Mouse (Mus musculus) thymus, adult 2 months (tissue): ENCODE measurements around the gene Wiz. TPM values are rescaled to one million over a fixed set of nuclear protein-coding genes. Genes with fewer than 3 reads are reported as not detected.

Experiments
- DNase-seq: peaks from one replicate; pipeline ENCODE4 v3.0.0; 2021
- H3K27ac ChIP-seq: fragments of 200-500 bp; 2 replicates; pipeline ENCODE4 v1.5.1; 2012; ENCODE audit warnings: low read length, control low read depth; ENCODE audit not compliant: control insufficient read depth, insufficient read depth
- H3K27me3 ChIP-seq: fragments of 200-500 bp; 2 replicates; pipeline ENCODE4 v1.6.1; 2012; ENCODE audit warnings: mild to moderate bottlenecking, low read length, moderate library complexity, mixed read lengths; ENCODE audit not compliant: control insufficient read depth, insufficient read depth
- H3K36me3 ChIP-seq: fragments of 200-500 bp; 2 replicates; pipeline ENCODE4 v1.6.1; 2012; ENCODE audit warnings: mild to moderate bottlenecking, low read length, moderate library complexity; ENCODE audit not compliant: control insufficient read depth, insufficient read depth
- H3K4me1 ChIP-seq: fragments of 200-500 bp; replicated peaks from 2 replicates; pipeline ENCODE4 v1.6.1; 2012; ENCODE audit warnings: low read length; ENCODE audit not compliant: control insufficient read depth, insufficient read depth
- H3K4me3 ChIP-seq: fragments of 200-500 bp; 2 replicates; pipeline ENCODE4 v1.5.1; 2012; ENCODE audit warnings: mild to moderate bottlenecking, low read length, control low read depth, moderate library complexity; ENCODE audit not compliant: control insufficient read depth, insufficient read depth
- CTCF ChIP-seq: fragments of 200-500 bp; IDR thresholded peaks from 2 replicates; pipeline ENCODE4 v1.5.1; 2012; ENCODE audit warnings: mild to moderate bottlenecking, control low read depth, low read length, moderate library complexity, borderline replicate concordance; ENCODE audit not compliant: control insufficient read depth, poor library complexity, insufficient read depth; ENCODE audit errors: extremely low read depth
- POLR2A ChIP-seq: fragments of 200-500 bp; IDR thresholded peaks from 2 replicates; pipeline ENCODE4 v1.6.1; 2012; ENCODE audit warnings: mild to moderate bottlenecking, low read length, control low read depth, moderate library complexity; ENCODE audit not compliant: control insufficient read depth, poor library complexity, insufficient read depth; ENCODE audit errors: extremely low read depth
- WGBS: fragments of 180-500 bp; shearing (Covaris S2); methylation state at CpG from one replicate; pipeline ENCODE4 v1.1.7; 2018; 5-methylcytosine and 5-hydroxymethylcytosine counted together
- polyA plus RNA-seq: library from polyadenylated mRNA; depleted of rRNA; stranded (reverse); fragments of >200 nt; gene quantifications from 2 replicates; pipeline ENCODE4 v1.2.3, GENCODE M21; 2012; rRNA removed

Gene Wiz
- polyA plus RNA-seq, 1 experiment, result 57.1 TPM

DNA sequence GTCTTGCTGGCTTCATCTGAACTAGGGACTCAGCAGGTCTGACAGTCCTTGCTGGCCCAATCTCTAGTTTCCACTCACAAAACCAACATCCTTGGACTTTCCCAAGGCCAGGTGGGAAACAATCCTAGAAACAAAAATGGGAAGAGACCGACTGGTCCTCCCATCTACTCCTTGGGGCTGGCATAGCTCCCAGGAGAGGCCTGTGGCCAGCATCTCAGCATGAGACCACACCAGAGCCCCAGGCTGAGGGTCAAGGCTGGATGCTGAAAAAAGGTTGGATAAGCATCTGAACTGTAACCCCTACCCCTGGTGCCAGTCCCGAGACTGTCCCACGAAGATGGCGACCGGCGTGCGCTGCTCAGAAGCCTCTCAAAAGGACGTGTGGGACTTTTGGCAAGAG is 76.4 kb downstream of the Wiz start:
- WGBS, result 97% methylated on average over 8 of the region's 8 CpGs

DNA sequence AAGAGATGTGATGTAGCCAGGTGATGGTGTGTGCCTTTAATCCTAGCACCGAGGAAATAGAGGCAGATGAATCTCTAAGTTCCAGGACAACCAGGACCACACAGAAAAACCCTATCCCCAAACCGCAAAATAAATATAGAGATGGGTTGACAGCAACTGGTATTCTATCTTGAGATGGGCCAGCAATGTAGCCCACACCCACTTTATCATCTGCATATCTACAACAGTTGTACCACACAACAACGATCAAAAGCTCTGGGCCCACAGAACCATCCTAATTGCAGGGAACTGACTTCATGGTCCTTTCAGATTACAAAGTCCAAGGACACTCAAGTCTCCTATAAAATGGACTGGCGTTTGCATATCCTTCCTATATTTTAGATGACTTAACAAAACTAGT is 81.3 kb downstream of the Wiz start:
- no peak overlapping the region for H3K27ac ChIP-seq
- DNase-seq, result no peak
- H3K36me3 ChIP-seq, result peaks cover 96% of the 10 kb centered on the region
- H3K4me1 ChIP-seq, result no peaks in the 10 kb centered on the region
- no peaks in the 10 kb centered on the region for H3K27me3 ChIP-seq
- no peak overlapping the region for H3K4me3 ChIP-seq
- WGBS, result 98% methylated on average over 4 of the region's 4 CpGs
- no peak for TF ChIP-seq CTCF
- TF ChIP-seq POLR2A, result no peak

More for the DNA sequence above, 76.4 kb downstream of the Wiz start:
- Histone ChIP-seq H3K27ac (no peak overlapping the region), H3K27me3 (no peaks in the 10 kb centered on the region), H3K4me3 (no peak overlapping the region), H3K4me1 (no peaks in the 10 kb centered on the region), H3K36me3 (peaks cover 95% of the 10 kb centered on the region)
- no peak for TF ChIP-seq CTCF
- no peak for TF ChIP-seq POLR2A
- no peak for DNase-seq

Other genes starting within 250 kb of the Wiz start
- gene Notch3, start 222.6 kb downstream of the Wiz start, polyA plus RNA-seq, result 63.0 and 72.7 TPM in 2 replicates
- gene Ephx3, start 199.9 kb downstream of the Wiz start, polyA plus RNA-seq, result 1.9 and 2.0 TPM in 2 replicates
- 107 and 136 TPM in 2 replicates for gene Brd4, start 104.7 kb downstream of the Wiz start, polyA plus RNA-seq
- gene Akap8, start 68.2 kb downstream of the Wiz start, polyA plus RNA-seq, result 169 and 177 TPM in 2 replicates
- 191 and 196 TPM in 2 replicates for gene Akap8l, start 38.8 kb downstream of the Wiz start, polyA plus RNA-seq
- gene Rasal3, start 14.1 kb upstream of the Wiz start, polyA plus RNA-seq, result 541 and 555 TPM in 2 replicates
- gene Pglyrp2, start 34.7 kb upstream of the Wiz start, polyA plus RNA-seq, result 202 and 206 TPM in 2 replicates
- 1.1 and 2.0 TPM in 2 replicates for gene Cyp4f39, start 63.3 kb upstream of the Wiz start, polyA plus RNA-seq
- 4.8 and 4.9 TPM in 2 replicates for gene Cyp4f17, start 116.6 kb upstream of the Wiz start, polyA plus RNA-seq
- 17.0 and 18.4 TPM in 2 replicates for gene Cyp4f16, start 147.1 kb upstream of the Wiz start, polyA plus RNA-seq
- gene Cyp4f37, start 231.9 kb upstream of the Wiz start, polyA plus RNA-seq, result not detected in 2 replicates